Mouse (Mus musculus) lung, postnatal 14 days (tissue): ENCODE results near the gene Emilin3.

Experiments used
- DNase-seq: peaks from one replicate; pipeline ENCODE4 v3.0.0; 2021

Gene Emilin3

GRCm38 (mm10) chr2:160871310-160871709, 40.8 kb downstream of the Emilin3 start:
- DNase-seq: no peak

GRCm38 (mm10) chr2:160869446-160869845, 42.7 kb downstream of the Emilin3 start:
- DNase-seq: no peak

- no peak for DNase-seq
These were observed 46.9 kb downstream of the Emilin3 start for GRCm38 (mm10) chr2:160865266-160865665.

- no peak for DNase-seq
These were observed 48.0 kb downstream of the Emilin3 start for GRCm38 (mm10) chr2:160864112-160864511.

GRCm38 (mm10) chr2:160860363-160860762, 51.8 kb downstream of the Emilin3 start:
- DNase-seq: no peak
